Mouse (Mus musculus) urinary bladder, postnatal 25 days (tissue): ENCODE measurements around the gene Reln.
A peak's percentile ranks its signal among the peaks of the same experiment; 100 is the strongest.

Experiments
- DNase-seq: peaks from one replicate; pipeline ENCODE4 v3.0.0; 2022; ENCODE audit warnings: low spot score

Gene Reln

GRCm38 (mm10) chr5:22307853-22308252, 36.6 kb downstream of the Reln start:
- DNase-seq = no peak

DNA sequence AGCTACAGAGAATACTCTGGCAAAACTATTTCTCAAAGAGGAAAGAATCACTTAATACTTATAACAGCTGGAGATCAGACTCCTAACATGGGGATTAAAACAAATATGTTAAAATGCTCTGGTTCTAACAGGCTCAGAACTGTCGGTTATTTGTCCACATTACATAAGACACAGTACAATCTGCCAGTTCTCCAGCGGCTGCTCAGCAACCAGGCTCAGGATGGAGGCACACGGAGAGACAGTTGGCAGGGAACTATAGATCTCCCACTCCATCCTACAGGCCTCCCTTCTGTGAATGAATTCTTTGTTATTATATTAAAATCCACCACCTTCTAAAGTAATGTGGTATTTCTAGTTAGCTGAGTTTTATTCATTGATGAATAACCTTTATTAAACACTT, 37.4 kb downstream of the Reln start:
- no peak for DNase-seq

DNA sequence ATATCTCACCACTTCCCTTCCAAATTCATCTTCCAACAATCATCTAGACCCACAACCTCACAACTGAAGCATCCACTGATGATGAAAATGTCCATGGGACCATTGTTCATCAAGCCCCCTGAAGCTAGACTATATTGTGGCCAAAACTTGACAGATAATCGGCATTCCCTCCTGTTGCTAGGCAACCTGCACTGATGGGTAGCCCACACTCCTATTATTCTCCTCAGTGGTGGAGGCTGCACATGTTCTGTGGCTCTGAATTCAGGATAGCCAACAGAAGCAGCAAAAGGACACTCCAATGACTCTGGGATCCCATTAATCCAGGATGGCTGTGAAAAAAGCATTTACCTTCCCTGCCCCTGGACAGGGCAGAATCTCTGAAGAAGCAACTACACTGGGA, 40.8 kb downstream of the Reln start:
- DNase-seq = no peak

DNA sequence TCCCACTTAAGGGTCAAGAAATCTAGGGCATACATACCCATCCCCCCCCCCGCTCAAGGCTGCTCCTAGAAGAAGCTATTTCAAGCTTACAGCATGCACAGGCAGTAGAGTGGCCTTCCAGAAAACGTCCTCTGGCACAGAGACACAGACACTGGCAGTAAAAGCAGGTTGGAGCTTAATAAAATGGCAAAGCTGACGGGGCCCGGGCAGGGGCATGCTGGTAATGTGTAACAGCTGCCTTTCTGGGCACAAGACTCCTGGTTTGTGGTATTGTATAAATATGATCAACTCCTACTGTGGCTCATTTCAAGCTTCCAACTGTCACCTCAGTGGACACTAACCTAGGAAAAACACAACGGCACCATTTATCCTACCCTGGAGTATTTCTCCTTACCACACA, 42.2 kb downstream of the Reln start:
- no peak for DNase-seq

DNA sequence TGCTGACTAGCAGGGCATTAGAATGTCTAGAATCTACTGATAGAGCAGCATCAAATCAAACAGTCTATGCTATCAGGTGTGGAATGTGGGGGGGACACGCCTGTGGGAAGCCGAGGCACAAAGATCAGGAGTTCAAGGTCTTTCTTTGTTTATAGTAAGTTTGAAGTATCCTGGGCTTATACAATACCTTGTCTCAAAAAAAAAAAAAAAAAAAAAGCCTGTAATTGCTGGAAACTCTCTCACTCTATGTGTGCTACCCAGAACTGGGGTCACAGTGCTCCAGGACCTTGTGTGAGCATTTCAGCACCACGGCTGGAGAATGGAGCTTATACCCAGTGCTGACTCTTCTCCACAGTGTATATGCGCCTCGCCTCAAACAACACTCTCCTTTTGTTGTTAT, 43.7 kb downstream of the Reln start:
- no peak for DNase-seq

GRCm38 (mm10) chr5:22300046-22300445, 44.5 kb downstream of the Reln start:
- DNase-seq = no peak

- DNase-seq = no peak
Observed at GRCm38 (mm10) chr5:22295161-22295560, 49.3 kb downstream of the Reln start.

DNA sequence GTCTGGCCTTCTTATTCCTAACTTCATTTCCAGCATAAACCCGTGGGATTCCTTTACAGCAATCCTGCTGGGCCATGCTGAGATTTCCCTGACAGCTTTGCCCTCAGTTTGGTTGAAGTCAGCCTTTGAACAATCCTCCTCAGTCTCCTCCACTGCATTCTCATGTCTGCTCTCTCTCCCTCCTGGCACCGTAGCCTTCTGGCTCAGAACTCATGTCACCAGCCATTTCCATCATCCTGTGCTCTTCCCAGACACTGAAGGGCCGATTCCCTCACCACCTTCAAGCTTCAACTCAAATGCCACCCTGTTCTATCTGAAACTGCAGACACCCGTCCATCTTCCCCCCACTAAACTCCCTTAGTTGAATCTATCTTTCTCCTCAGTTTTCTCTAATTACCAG, 53.1 kb downstream of the Reln start:
- DNase-seq = no peak

DNA sequence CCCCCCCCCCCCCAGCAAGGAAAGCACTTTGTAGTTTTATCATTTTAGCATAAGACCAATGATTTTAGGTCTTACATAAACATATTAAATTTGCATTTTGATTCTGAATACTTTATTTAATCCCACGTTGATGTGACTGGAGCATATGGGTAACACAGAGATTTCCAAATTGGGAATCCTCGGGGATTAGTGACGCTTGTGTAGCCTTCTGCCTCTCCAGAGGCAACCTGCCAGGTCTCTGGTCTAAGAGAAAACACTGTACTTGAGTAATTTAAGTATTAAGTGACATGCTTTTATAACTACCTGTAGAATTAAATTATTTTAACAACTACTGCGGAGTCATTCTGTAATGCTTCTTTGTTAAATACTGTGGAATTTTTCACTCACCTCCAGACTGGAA, 59.1 kb downstream of the Reln start:
- DNase-seq = no peak

GRCm38 (mm10) chr5:22282141-22282665, 62.3 kb downstream of the Reln start:
- no peak for DNase-seq

DNA sequence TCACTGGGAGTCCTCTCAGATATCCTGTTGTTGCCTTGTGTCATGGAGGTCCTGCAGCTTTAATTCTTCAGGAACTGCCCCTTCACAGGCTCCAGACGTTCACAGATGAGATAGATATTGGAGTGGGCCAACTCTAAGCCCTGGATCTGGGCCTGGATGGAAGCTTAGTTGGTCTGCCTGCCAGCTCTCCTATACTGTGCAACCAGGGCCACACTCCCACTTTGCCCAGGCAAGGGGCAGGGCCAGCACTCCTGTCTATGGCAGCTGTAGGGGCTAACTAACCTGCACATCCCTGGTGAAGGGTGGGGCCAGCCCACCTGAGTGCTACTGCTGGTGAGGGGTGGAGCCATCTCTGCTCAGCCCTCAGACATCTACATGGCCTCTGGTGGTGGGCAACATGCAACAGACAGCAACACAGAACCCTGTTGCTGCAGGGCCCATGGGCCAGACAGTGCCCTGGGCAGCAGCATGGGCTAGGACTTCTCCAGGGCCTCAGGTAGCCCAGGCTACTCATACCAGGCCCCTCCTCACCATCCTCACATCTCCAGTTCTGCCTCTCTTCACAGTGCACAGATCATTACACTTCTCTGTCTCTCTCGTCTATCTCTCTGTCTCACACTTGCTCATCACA, 63.9 kb downstream of the Reln start:
- no peak for DNase-seq

- no peak for DNase-seq
Observed at GRCm38 (mm10) chr5:22279201-22279600, 65.3 kb downstream of the Reln start.

- DNase-seq = no peak
Observed at GRCm38 (mm10) chr5:22274134-22274533, 70.4 kb downstream of the Reln start.

DNA sequence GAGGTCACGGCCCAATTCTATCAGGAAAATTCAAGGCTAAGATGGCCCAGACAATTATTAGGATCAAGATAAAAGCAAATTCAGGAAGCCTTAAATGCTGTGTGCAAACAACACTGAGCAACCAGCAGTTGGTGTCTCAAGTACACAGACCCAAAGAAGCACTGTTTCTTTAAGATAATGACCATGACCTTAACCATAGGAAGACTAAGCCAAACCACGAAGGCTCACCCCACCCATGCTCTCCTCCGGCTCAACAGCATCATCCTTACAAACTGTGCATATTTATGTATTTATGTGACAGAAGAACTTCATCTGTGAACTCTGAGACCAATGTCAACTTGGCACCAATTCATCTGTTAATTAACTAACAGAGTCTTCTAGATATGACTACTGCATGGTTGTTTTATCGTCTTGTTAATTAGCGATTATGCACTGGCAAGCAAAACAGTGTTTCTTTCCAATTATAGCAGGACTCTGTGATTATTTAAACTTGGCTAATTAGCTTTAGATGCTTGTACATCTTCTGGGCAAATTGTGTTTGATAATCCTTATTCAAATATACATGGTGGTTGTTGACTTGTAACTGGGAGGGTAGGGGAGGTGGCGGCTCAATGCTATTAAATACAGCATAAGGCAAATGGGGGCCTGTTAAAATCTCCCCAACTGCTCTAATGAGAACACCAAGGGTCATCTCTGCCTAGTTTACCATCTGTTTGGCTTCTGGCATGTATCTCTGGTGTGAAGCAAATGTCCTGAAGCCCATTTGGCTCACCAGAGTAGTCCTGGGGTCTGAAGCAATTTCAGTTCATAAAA, 77.8 kb downstream of the Reln start:
- no peak for DNase-seq

DNA sequence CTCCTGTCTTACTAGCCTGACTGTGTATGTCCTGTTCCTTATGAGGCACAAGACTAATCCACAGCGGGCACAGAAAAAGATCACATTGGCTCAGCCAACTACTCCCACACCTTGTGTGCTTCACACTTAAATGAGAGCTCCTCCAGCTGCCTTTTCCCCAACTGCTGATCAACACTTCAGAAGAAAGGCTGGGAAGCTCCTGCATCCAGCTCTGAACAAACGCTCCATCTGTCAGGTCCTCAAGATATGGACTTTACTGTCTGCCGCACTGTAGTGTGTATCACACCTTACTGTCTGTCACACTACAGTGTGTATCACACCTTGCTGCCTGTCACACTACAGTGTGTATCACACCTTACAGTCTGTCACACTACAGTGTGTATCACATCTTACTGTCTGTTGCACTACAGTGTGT, 82.1 kb downstream of the Reln start:
- DNase-seq = no peak

DNA sequence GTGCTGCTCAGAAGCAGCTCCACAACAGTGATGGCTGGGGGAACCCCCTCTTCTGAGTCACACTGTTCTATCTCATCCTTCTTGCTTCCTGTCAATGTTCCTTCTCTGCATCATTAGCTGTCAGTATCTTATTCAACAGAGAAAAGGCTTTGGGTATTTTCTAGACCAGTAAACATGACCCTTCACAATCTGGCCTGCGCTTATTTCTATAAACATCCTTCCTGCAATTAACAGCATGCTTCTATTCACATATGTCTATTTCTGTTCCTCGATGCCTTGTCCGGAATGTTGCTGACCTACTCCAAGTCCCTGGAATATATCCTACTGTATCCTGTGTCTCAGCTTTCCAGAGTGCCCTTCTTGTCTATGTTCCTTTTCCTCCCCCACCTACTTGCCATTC, 89.2 kb downstream of the Reln start:
- DNase-seq = no peak

GRCm38 (mm10) chr5:22253910-22254309, 90.6 kb downstream of the Reln start:
- DNase-seq = no peak

GRCm38 (mm10) chr5:22253318-22253717, 91.2 kb downstream of the Reln start:
- DNase-seq = no peak

DNA sequence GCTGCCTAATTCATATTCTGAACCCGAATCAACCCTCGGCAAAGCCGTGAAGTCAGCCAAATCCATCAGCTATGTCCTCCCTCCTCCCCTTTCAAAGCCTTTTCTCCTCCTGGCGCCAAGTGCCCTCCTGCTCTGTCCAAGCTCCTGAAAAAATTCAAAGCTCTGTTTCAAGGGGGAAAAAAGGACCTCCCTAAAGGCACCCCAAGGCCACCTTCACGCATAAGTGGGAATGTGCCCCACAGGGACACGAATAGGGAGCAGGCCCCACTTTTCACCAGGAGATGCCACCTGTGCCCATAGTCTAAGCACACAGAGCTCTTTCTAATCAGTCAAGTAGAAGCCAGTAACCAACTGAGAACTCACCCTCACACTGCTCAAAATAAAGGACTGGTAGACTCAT, 96.7 kb downstream of the Reln start:
- no peak for DNase-seq

DNA sequence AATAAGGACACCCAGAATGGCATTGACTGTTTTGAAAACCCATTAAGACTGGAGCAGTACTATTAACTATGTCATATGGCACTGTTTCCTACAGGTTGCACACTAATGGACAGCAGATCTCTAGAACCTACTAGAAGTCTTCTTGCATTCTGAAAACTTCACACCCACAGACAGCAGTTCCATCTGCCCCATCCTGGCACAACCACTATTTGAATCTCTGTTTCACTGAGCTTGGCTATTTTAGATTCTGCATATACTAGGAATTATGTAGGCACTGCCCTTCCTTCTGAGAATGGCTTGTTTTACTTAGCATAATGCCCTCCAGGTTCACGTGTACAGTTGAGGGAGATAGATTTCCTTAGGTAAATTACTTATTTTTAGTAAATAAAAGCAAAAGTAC, 99.4 kb downstream of the Reln start:
- no peak for DNase-seq

GRCm38 (mm10) chr5:22243538-22243937, 101.0 kb downstream of the Reln start:
- no peak for DNase-seq

- DNase-seq = no peak
Observed at GRCm38 (mm10) chr5:22241560-22241959, 102.9 kb downstream of the Reln start.

GRCm38 (mm10) chr5:22236801-22237200, 107.7 kb downstream of the Reln start:
- DNase-seq = peak; percentile 14

GRCm38 (mm10) chr5:22224515-22224914, 120.0 kb downstream of the Reln start:
- DNase-seq = no peak
